Mouse (Mus musculus) hematopoietic stem cell, adult 5-6 weeks (primary cell): Measurements from ENCODE around the gene Dctd. TPM values are rescaled to one million over a fixed set of nuclear protein-coding genes. Genes with fewer than 3 reads are reported as not detected.
"Not testable (repeated sequence)": the region's sequence is repeated elsewhere in the genome, so short reads cannot be mapped to it uniquely, and the experiment has no call there.

Source experiments
- ATAC-seq, 2 experiments: fragments of 125-278 bp in 1 of 2; replicated peaks in 1 of 2; 2 replicates each; pipeline ENCODE4 v1.8.0; 2016 to 2017; ENCODE audit warnings: inconsistent platforms in 2 of 2, mild to moderate bottlenecking in 2 of 2, moderate number of reproducible peaks in 2 of 2, low read depth in 1 of 2, moderate TSS enrichment in 1 of 2; ENCODE audit not compliant: low FRiP score in 2 of 2, poor library complexity in 2 of 2, severe bottlenecking in 2 of 2, insufficient read depth in 1 of 2, low TSS enrichment in 1 of 2
- total RNA-seq: library from RNA; stranded (forward); fragments of 172-1452, 232-1000 nt; gene quantifications from 2 replicates; pipeline ENCODE4 v1.2.3, GENCODE M21; 2017

The Dctd gene
- total RNA-seq, 1 experiment from 2014 or later, result 72.7 TPM

DNA sequence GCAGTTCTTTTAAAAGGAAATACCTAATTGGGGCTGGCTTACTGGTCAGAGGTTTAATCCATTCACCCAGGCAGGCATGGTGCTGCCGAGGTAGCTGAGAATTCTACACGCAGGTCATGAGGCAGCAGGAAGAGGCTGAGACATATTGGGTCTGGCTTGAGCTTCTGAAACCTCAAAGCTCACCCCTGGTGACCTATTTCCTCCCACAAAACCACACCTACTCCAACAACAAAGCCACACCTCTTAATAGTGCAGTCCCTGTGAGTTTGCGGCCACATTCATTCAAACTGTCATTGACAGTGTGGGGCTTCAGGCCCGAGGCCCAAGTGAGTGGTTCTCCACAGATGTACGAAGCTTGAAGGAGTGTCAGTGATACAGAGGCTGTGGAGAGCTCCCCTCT is 34.4 kb downstream of the Dctd start:
- no peak; a peak in 1 of 4 replicates for ATAC-seq

DNA sequence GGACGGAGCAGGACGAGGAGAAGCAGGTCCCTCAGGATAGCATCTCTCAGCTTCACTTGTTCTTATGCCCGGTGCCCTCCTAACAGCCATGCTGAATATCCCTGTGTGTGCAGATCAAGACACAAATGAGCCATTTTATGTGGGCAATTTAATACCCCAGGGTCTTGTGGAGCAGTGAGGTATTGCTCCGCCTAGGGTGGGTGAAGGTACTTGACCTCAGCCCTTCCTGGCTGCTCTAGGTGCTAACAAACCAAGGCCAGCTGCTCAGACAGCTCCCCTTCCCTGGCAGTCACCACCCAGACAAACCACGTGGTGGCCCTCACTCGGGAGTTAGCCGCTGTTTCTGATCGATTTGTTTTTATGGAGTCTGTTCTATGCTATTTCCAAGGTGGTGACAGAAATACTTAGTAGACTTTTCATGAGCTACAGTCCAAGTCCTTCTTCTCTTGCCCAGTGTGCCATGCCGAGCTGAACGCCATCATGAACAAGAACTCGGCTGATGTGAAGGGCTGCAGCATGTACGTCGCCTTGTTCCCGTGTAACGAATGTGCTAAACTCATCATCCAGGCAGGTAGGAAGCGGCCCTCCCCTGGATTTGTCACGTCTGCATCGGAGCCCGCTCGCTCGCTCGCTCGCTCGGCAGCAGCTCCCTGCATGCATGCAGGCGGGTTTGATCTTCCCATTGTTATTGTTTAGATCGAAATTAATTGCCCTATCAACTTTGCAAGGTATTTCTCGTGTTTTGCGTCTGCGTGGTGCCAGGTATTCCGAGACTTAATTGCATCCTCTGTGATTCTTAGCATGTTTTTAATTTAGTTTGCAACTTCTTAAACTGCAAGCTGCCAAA is 38.1 kb downstream of the Dctd start:
- ATAC-seq, result no peak

DNA sequence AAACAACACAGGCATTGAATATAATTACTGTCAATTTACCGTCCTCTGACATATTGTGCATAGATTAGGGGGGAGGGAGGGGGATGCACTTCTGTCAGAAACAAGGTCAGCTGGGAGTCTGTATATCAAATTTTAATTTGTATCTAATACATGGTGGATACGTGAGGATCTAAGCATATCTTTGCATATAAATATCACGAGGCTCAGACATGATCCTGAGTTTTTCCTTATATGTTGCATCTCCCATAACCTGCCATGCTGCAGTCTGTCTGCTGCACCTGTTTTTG is 38.7 kb downstream of the Dctd start:
- ATAC-seq, result no peak

DNA sequence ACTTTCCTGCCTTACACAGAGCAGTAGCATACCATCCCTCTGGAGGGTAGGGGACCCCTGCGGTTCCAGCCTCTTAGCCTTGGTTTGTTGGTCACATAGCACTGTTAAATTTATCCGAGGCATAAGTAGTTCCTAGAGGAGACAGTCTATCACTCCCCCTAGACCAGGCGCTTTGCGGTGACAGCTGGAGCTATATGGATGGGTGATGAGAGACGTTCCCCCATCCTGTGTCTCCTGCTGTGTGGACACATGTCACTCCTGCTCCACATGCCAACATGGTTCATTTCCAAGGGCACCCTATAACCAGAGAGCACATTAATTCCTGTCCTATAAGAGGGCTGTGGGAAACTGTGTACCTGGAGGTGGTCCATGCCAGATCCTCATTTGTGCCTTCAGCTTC is 42.1 kb downstream of the Dctd start:
- no peak for ATAC-seq

DNA sequence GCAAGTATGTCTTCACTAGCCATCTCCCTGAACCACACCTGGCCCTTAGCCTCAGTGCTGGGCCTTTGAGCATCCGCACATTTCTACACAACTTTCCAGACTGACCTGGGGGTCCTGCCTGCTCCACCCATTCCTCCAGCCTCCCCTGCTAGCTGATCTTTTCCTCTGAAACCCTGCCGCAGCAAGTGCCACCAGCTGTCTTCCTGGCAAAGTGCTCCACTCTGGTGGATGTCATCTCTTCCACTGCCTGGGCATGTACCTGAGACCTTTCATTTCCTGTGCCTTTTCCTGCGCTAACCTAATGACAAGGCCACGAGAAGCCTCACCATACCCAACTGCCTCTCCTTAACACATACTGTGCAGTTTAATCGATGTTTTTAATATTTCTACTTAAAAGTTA is 46.9 kb downstream of the Dctd start:
- no peak for ATAC-seq

DNA sequence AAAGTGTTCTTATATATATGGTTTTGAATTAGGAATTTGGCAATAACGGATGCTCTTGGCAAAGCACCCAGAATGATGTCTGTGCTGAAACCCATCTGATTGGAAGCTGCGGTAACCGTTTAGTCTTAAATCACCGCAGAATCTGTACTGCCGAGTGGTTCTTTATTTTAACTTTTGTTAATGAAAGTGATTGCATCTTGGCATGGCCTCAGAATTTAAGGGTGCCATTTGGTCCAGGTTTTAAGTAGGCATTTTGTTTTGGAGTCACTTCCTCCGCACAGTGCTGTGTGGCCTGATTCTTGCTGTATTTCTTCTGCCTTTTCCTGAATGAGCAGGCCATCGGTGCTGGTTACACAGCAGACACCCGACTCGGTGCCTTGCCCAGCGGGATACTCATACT is 47.6 kb downstream of the Dctd start:
- ATAC-seq, result no peak

DNA sequence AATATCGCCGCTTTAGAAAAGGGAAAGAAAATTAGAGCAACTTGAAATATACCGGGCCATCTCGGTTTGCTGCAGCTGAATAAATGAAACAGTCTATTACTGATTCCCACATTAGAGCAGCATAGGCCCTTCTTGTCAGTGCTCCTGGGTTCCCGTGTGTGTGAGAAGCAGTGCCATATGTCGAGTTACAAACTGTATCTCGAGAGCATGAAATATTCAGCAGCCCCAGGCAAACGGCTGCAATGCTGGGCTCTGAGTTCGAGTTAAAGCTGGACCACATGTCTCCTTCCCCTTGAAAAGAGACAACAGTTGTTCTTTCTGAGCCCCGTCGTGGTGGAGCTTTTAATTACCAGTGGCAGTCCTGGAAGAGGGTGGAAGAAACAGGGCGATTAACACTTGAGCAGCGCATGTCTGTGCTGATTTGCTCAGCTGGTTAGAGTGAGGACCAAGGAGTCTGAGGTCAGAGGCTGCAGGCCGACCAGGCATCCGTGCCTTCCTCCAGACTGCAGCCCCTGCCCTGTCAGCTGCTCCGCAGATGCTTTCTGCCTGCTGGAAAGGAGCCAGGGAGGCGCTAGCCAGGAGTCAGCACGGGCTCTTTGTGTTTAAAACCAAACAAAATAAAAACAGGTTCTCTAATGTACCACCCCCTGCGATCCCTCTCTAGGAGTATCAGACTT is 53.3 kb downstream of the Dctd start:
- no peak for ATAC-seq

DNA sequence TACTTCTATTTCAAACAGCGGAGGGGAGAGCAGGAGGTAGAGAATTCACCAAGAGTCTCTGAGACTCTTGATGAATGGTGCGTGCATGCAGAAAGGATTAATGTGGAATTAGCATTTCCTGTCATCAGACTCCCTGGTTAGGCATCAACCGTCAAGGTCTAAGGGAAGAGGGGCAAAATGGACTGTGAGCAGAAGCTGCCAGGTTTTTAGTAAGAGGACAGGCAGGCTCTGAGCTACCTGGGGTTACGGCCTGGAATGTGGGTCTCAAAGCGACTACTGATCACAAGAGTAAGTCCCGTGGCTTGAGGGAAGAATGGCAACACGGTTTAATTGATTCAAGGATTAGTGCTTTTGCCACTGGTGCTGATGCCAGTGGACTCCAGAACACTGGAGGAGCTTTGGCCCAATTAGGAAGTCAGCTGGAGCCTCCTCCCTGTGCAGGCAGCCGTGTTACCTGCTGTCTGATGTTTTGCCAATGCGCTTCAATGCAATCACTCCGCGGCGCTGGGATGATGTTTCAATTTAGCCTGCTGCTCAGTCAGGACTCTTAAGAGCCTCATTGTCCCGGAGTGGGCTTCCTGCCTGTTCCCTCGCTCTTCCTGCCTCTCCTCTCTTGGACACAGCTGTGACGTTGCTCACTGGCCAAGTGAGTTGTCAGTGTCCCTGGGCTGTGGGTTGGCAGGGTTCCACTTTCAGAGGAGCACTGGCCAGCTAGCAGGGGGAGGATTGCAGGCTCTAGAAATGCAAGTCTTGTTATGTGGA is 54.6 kb downstream of the Dctd start:
- ATAC-seq, result no peak; a peak in 1 of 4 replicates

DNA sequence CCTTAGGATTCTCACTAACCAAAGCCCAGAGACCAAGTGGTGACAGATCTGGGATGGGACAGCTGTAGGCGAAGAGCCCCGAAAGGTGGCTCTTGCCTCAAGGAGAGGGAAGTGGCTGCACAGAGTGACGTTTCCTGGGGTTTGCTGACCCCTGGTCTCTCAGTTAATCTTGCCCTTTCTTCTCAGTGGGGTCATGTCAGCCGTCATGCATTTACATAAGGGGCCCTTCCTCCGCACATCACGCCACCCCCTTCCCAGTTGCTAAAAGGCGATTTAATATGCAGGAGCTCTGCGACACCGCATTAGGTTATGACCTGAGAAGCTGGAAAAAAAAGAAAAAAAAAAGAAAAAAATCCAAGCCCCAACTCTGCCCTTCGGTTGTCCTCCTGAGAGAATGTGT is 58.8 kb downstream of the Dctd start:
- ATAC-seq, result no peak

DNA sequence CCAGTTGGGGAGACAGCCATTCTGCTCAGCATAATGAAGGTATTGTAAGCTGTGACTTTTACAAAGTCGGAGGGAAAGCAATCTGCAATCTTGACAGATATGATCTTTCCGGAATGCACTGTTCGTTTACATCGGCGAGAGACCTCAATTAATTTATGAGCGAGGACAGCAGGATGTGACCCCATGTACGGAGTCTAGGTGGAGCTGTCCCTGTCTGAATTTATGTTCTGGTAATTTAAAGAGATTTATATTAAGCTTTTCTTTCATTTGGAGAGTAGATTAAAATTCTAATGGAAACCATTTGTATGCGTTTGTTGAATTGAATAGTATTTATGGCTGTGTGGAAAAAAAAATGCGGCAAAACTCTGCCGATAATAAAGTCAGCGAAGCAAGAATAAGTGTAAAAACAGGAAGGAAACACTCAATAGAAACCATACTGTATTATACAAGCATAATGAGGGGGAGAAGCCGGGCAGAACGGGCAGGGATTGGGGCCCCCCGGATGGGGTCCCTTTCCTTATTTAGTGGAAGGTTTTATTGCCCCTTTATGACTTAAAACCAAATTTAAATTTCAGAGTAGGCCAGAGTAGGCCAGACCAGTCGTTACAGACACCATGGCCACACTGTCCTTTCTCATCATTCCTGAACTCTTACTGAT is 59.8 kb downstream of the Dctd start:
- ATAC-seq, result peak; percentile 42 to 72; a peak in 3 of 4 replicates

DNA sequence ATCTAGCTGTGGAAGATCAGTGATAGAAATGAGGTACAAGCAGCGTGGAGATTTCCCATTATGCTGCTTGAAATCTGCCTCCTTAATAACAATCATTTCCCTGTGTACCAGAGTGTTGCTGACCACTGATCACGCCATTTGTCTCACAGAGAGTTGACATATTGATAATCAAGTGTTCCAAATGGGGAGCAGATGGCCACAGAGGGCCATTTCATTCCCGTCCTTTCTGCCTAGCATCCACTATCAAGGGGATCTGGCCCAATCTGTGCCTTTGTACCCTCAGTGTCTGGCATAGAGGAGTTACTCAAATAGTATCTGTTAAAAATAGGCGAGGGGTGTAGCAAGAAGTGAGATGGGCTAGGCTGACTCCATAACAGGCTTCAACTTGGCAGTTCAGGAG is 78.5 kb downstream of the Dctd start:
- no peak for ATAC-seq

DNA sequence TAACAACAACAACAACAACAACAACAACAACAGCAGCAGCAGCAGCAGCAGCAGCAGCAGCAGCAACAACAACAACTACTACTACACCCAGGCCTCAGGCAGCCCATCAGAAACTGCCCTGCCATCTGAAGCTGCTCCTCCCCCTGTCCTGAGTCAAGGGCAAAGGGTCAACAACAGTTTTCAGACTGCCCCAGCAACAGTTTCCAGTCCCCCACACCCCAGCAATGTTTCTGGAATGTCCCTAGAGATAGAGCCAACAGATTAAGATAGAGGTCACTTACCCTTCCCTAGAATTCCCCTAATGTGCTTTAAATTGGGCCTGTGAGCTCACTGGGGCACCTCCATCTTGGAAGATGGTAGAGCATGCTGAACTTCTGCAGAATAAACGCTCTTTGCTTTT is 79.0 kb downstream of the Dctd start:
- ATAC-seq, result no peak

DNA sequence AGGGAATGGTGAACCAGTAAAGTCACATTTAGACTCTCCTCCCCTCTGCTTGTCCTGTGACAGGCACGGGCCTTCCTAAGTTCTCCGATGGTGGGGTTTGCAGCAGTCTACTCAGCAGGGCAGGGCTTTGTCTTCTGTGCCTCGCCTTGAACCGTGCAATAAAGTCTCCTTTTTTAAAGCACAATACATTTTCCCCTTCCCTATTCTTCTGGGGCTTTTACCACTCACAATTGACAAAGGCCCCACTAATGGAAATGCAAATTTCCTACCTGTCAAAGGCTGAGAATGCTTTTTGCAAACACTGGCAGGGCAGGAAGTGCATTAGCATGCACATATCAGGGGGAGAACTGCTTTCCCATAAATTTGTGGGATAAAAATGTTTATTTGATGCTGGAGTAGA is 80.1 kb downstream of the Dctd start:
- no peak for ATAC-seq

DNA sequence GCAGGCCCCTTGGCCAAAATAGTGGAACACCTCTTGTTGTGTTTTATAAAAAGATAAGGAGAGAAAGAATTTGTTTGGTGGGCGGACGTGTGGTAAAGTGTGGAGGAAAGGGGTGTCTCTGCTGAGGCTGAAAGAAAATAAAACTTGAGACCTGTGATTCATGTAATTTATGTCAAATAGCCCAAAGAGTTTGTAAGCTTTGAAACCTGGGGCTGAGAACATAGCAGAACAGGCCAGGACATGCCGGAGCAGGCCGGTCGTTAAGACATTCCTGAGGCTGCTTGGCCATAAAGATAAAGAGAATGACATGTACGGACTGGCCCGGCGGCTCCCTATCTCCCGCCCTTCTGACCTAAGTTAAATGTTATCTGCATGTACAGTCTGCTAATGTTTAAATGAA is 81.3 kb downstream of the Dctd start:
- not testable (repeated sequence) for ATAC-seq

DNA sequence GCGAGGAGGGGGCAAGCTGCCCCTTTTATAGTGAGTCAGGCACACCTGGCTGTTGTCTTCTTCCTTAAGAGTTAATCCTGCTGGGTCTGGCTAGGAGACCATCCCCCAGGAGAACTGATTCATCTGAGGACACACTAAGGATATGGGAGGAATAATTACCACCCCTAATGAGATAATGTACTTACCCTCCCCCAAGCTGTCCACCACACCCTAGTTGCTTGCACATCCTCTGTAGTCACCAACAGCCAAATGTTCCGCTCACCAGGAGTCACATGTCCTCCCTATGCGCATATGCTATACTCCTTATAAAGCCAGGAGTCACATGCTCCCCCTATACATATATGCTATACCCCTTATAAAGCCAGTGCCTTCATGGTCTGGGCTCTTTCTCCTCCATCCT is 82.1 kb downstream of the Dctd start:
- no peak for ATAC-seq

DNA sequence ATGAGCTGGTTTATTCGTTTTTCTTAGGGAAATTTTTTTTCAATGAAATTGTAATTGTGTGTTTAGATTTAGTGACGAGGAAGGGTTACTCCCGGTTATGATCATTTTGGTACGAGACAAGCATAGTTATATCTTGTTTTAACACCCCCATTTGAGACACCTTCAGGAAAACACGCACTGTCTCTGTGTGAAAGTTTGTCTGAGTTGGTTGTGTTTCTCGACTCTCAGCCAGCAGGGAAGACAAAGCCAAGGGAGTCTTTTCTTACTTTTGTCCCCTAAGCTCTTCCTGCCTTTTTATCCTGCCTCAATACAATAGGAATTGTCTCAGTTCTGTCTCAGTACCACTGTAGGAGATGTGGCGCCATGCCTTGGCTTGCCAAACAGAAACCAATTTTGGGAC is 84.9 kb downstream of the Dctd start:
- ATAC-seq, result no peak

DNA sequence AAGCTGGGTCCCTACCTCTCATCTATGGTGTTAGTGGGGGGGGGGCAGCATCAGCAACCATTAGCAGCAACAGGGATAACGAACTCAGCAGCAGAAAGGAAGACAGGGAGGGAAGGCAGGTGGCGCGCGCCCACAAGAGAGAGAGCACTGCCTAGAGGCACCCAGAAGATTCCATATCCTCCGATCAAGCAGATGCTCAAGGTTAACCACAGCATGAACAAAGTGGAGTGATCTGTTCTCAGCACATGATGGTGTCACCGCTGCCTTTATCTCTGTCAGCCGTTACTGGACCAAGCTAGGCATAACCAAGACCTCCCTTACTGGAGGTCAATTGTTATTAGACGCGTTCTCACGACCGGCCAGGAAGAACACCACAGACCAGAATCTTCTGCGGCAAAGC is 89.7 kb downstream of the Dctd start:
- ATAC-seq, result no peak

DNA sequence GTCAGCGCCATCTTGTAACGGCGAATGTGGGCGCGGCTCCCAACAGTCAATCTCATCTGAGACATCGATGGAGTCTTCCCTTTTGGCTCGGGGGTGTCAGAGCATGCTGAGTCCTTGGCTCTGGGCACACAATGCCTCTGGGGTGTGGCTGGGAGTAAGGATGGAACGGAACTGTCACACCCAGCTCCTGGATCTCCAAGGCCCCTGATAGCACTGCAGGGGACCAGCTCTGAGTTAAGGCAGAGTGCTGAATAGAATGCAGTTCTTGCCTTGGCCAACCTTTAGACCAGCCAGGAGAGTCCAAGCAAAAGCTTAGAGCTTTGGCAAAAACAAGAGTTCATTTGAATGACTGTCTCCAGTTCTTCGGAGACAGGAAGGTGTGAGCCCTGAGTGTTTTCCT is 97.1 kb downstream of the Dctd start:
- ATAC-seq, result no peak
